Mouse (Mus musculus): ENCODE results near the gene Ints5. TPM values are rescaled to one million over a fixed set of nuclear protein-coding genes. Genes with fewer than 3 reads are reported as not detected.

Gene Ints5
- total and polyA plus RNA-seq, 2 experiments from 2014 or later = 23.8 to 46.3 TPM

DNA sequence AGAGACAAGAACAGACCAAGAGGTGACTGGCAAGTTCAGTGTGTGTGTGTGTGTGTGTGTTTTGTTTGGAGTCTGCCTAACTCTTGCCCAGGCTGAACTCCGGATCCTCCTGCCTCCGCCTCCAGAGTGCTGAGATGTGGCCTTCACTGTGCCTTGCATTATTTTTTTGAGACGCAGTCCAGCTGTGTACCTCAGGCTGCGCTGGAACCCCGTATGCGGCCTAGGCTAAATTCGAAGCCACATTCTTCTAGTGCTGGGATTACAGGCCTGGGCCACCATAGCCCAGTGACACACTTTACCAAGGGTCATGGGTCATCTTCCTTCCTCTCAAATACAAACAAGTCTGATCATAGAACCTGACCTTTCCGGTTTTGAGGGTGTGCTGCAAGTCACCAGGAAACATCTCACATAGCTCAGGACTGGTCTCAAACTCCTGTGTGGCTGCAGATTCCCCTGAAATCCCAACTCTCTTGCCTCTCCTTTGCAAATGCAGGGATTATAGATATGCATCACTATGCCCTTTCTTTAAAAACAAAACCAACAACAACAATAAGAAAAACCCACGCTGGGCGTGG lies 20.5 kb upstream of the Ints5 start:
- Histone ChIP-seq H3K36me3 (ENCODE audit: insufficient read depth, low read length) (peaks cover 21% of the 10 kb centered on the region; the same call in 1 of the 2 replicates), H3K4me1 (ENCODE audit: insufficient read depth, low read length) (peaks cover 5% of the 10 kb centered on the region; the same call in 1 of the 2 replicates), H3K4me3 (ENCODE audit: low read length) (peak overlapping the region; percentile 98), H3K27ac (peak overlapping the region; percentile 86; the same call in 1 of the 2 replicates), H3K27me3 (ENCODE audit: insufficient read depth, low read length) (no peaks in the 10 kb centered on the region), H3K4me2 (ENCODE audit: low read depth, low read length) (peak overlapping the region; percentile 91), H3K9ac (replicated peaks; ENCODE audit: low read length) (peak overlapping the region; percentile 95; the same call in 1 of the 2 replicates), H3K9me3 (ENCODE audit: low read length) (no peaks in the 10 kb centered on the region)
- WGBS = 79% methylated on average over 10 of the region's 10 CpGs
- no peak for ATAC-seq
- no peak for TF ChIP-seq CTCF (IDR thresholded peaks at IDR 0.05; ENCODE audit: low read depth)
- no peak for DNase-seq (ENCODE audit: low spot score)

GRCm38 (mm10) chr19:8875031-8875430 lies 17.8 kb upstream of the Ints5 start:
- ATAC-seq (no peak), DNase-seq (ENCODE audit: low spot score) (no peak)
- WGBS = 92% methylated on average over 7 of the region's 7 CpGs
- Histone ChIP-seq H3K27ac (no peak overlapping the region), H3K9ac (replicated peaks; ENCODE audit: low read length) (no peak overlapping the region), H3K4me1 (ENCODE audit: insufficient read depth, low read length) (peaks cover 10% of the 10 kb centered on the region; the same call in 1 of the 2 replicates), H3K9me3 (ENCODE audit: low read length) (no peaks in the 10 kb centered on the region), H3K36me3 (ENCODE audit: insufficient read depth, low read length) (peaks cover 21% of the 10 kb centered on the region; the same call in 1 of the 2 replicates), H3K4me3 (ENCODE audit: low read length) (no peak overlapping the region), H3K4me2 (ENCODE audit: low read depth, low read length) (no peak overlapping the region), H3K27me3 (ENCODE audit: insufficient read depth, low read length) (no peaks in the 10 kb centered on the region)
- no peak for TF ChIP-seq CTCF (IDR thresholded peaks at IDR 0.05; ENCODE audit: low read depth)

GRCm38 (mm10) chr19:8880311-8881033 lies 12.3 kb upstream of the Ints5 start, which contains the start of gene Uqcc3:
TSS of gene Uqcc3 (minus strand) at chr19:8880923.
- DNase-seq (ENCODE audit: low spot score) (peak; percentile 94), ATAC-seq (peak; percentile 98)
- Histone ChIP-seq H3K9ac (replicated peaks; ENCODE audit: low read length) (peak within 1 kb of the TSS; percentile 77), H3K4me3 (ENCODE audit: low read length) (peak within 1 kb of the TSS; percentile 72), H3K27ac (peak within 1 kb of the TSS; percentile 83), H3K27me3 (ENCODE audit: insufficient read depth, low read length) (no peaks in the 10 kb centered on the region), H3K4me1 (ENCODE audit: insufficient read depth, low read length) (peaks cover 6% of the 10 kb centered on the region; the same call in 1 of the 2 replicates), H3K4me2 (ENCODE audit: low read depth, low read length) (peak within 1 kb of the TSS; percentile 87), H3K9me3 (ENCODE audit: low read length) (no peaks in the 10 kb centered on the region), H3K36me3 (ENCODE audit: insufficient read depth, low read length) (peaks cover 2% of the 10 kb centered on the region; the same call in 1 of the 2 replicates)
- under 1% methylated on average over 42 of the region's 42 CpGs for whole genome bisulfite sequencing
- no peak for TF ChIP-seq CTCF (IDR thresholded peaks at IDR 0.05; ENCODE audit: low read depth)

DNA sequence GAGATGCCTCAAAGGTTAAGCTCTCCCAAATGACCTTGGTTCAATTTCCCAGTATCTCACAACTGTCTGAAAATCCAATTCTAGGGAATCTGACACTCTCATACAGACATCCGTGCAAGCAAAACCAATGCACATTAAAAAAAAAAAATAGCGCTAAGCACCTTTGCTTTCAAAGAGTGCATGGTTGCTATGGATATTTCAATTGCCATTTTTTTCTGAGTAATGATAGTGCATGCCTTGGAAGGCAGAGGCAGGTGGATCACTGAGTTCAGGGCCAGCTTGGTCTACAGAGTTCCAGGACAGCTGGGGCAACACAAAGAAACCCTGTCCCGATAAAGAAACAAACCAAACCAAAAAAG lies 11.8 kb upstream of the Ints5 start:
- 13% methylated on average over 3 of the region's 3 CpGs for WGBS
- TF ChIP-seq CTCF (IDR thresholded peaks at IDR 0.05; ENCODE audit: low read depth) = no peak
- no peaks in the 10 kb centered on the region for H3K36me3 ChIP-seq (ENCODE audit: insufficient read depth, low read length)
- ATAC-seq (no peak), DNase-seq (ENCODE audit: low spot score) (no peak)
- no peaks in the 10 kb centered on the region for H3K27me3 ChIP-seq (ENCODE audit: insufficient read depth, low read length)
- peak overlapping the region; percentile 87 for H3K4me2 ChIP-seq (ENCODE audit: low read depth, low read length)
- no peaks in the 10 kb centered on the region for H3K9me3 ChIP-seq (ENCODE audit: low read length)
- H3K27ac ChIP-seq = no peak overlapping the region
- peak overlapping the region; percentile 72 for H3K4me3 ChIP-seq (ENCODE audit: low read length)
- H3K4me1 ChIP-seq (ENCODE audit: insufficient read depth, low read length) = peaks cover 6% of the 10 kb centered on the region; the same call in 1 of the 2 replicates
- H3K9ac ChIP-seq (replicated peaks; ENCODE audit: low read length) = peak overlapping the region; percentile 77

DNA sequence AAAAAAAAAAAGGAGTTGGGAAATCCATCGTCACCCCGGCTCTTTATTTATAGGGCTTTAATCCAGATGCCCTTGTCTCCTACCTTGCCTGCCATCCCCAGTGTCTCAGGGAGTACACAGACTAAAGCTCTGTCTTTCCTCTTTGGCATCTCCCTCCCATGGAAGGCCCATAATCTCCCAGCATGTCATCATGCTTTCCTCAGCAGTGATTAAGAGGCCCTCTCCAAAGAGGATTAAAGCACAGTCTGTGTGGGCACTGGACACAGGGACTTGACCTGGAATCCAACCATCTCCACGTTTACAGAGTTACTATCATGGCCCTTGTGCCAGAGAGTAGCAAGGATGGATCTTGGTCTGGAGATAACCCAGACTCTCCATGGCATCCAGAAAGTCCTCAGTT lies 9.2 kb upstream of the Ints5 start, which contains the start of the genes Lbhd1 and Gm49403:
TSS of gene Lbhd1 (plus strand) at position 117 of the 400 bp plus-strand sequence.
TSS of gene Gm49403 (plus strand) at position 315 of the 400 bp plus-strand sequence.
- no peak within 1 kb of the TSS for H3K9ac ChIP-seq (replicated peaks; ENCODE audit: low read length)
- no peaks in the 10 kb centered on the region for H3K36me3 ChIP-seq (ENCODE audit: insufficient read depth, low read length)
- H3K4me3 ChIP-seq (ENCODE audit: low read length) = no peak within 1 kb of the TSS
- DNase-seq (ENCODE audit: low spot score) (no peak), ATAC-seq (no peak)
- H3K4me2 ChIP-seq (ENCODE audit: low read depth, low read length) = no peak within 1 kb of the TSS
- peaks cover 11% of the 10 kb centered on the region for H3K4me1 ChIP-seq (ENCODE audit: insufficient read depth, low read length)
- no peak within 1 kb of the TSS for H3K27ac ChIP-seq
- WGBS = 73% methylated on average over 3 of the region's 3 CpGs
- TF ChIP-seq CTCF (IDR thresholded peaks at IDR 0.05; ENCODE audit: low read depth) = no peak
- H3K27me3 ChIP-seq (ENCODE audit: insufficient read depth, low read length) = no peaks in the 10 kb centered on the region
- no peaks in the 10 kb centered on the region for H3K9me3 ChIP-seq (ENCODE audit: low read length)

DNA sequence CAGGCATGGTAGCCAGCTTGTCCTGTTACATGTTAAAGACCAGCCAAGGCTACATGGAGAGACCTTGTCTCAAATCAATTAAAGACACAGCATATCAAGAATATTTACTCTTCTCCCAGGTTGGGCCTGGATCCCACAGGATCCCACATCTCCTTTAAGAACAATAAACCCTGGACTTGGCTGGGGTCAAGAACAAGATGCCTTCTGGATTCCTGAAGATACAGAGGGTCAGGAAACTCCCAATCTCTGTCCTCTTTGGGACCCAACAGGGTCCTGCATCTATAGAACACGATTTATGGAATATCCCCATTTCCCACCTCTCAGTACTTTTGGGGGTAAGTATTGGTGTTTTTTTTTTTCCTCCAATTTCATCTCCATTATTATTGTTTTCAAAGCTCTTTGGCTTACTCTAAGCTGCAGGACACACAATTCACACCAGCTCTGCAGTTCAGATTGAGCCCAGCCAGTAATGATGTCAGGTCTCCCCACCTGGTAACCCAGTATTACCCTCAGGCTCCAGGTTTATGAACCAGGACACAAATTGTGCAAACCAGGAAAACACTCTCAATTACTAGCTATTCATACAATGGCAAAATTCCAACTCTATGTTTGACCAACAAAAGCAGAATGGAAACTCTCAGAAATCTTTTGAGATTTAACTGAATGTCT lies 5.8 kb upstream of the Ints5 start:
- no peaks in the 10 kb centered on the region for H3K27me3 ChIP-seq (ENCODE audit: insufficient read depth, low read length)
- WGBS = 69% methylated on average over 1 of the region's 1 CpGs
- H3K36me3 ChIP-seq (ENCODE audit: insufficient read depth, low read length) = no peaks in the 10 kb centered on the region
- ATAC-seq = no peak
- TF ChIP-seq CTCF (IDR thresholded peaks at IDR 0.05; ENCODE audit: low read depth) = no peak
- H3K9me3 ChIP-seq (ENCODE audit: low read length) = no peaks in the 10 kb centered on the region
- no peak overlapping the region for H3K27ac ChIP-seq
- no peak for DNase-seq (ENCODE audit: low spot score)
- H3K4me3 ChIP-seq (ENCODE audit: low read length) = no peak overlapping the region
- H3K4me1 ChIP-seq (ENCODE audit: insufficient read depth, low read length) = peaks cover 9% of the 10 kb centered on the region; the same call in 1 of the 2 replicates
- H3K9ac ChIP-seq (replicated peaks; ENCODE audit: low read length) = no peak overlapping the region
- H3K4me2 ChIP-seq (ENCODE audit: low read depth, low read length) = no peak overlapping the region

Measured in hindbrain, postnatal 0 days (tissue).